1 mouse cellular context compared by ENCODE assay signal in genomic region chr8:84202466-84202865, GRCm38 (mm10).
TF ChIP-seq lines count a peak whose summit lies in the region.

No protein-coding gene starts in this region.

TF ChIP-seq in MEL, 35 proteins besides CTCF, POLR2A, EP300 and RAD21:
- no peak for TF ChIP-seq MEF2A (IDR thresholded peaks at IDR 0.05; ENCODE audit: extremely low read depth, insufficient replicate concordance, low read depth, low read length, poor library complexity, severe bottlenecking)
- no peak for TF ChIP-seq MYC (IDR thresholded peaks at IDR 0.05; ENCODE audit: low read depth, low read length)
- no peak for TF ChIP-seq ZC3H11A (IDR thresholded peaks at IDR 0.05; ENCODE audit: low read depth, low read length)
- TF ChIP-seq GATA1 (IDR thresholded peaks at IDR 0.05; ENCODE audit: low read depth, low read length), result no peak
- no peak for TF ChIP-seq RCOR1 (IDR thresholded peaks at IDR 0.05; ENCODE audit: low read depth, low read length)
- TF ChIP-seq TCF12 (IDR thresholded peaks at IDR 0.05; ENCODE audit: low read depth, low read length), result no peak
- no peak for TF ChIP-seq ETS1 (IDR thresholded peaks at IDR 0.05; ENCODE audit: low read depth, low read length)
- no peak for TF ChIP-seq NELFE (IDR thresholded peaks at IDR 0.05; ENCODE audit: low read depth, low read length)
- TF ChIP-seq JUND (IDR thresholded peaks at IDR 0.05; ENCODE audit: low read depth, low read length), result no peak
- TF ChIP-seq BHLHE40 (IDR thresholded peaks at IDR 0.05; ENCODE audit: borderline replicate concordance, low read depth, low read length), result no peak
